Mouse (Mus musculus): ENCODE data around the gene Camta1. TPM values are rescaled to one million over a fixed set of nuclear protein-coding genes. Genes with fewer than 3 reads are reported as not detected.

The Camta1 gene
- polyA plus RNA-seq, 1 experiment: 155 TPM

DNA sequence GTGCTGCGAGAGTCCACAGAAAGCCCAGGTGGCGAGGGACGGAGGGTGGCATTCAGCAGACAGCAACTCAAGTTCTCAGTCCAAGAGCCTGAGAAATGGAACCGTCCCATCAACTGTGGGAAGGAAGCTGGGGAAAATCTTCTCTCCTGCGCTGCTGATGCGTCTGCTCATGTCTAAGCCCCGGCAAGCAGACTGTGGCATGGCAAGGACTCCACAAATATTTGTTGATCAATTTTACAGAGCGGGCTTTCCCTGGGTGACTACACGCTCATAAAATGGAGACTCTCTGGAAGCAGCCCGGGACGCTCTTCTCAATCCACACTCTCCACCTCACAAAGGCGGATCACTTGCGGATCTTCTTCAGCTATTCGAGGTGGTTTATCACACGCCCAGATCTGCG is 446.3 kb downstream of the Camta1 start:
- TF ChIP-seq CTCF (IDR thresholded peaks at IDR 0.05; ENCODE audit: borderline replicate concordance, insufficient read depth, low read depth, low read length) (no peak), POLR2A (IDR thresholded peaks at IDR 0.05; ENCODE audit: borderline replicate concordance, insufficient read depth, low read length) (no peak)
- WGBS: 96% methylated on average over 16 of the region's 16 CpGs
- no peaks in the 10 kb centered on the region for H3K27me3 ChIP-seq (ENCODE audit: control insufficient read depth, insufficient read depth, low read length)
- no peak overlapping the region for H3K4me3 ChIP-seq (replicated peaks; ENCODE audit: insufficient read depth, low read depth, low read length)
- peaks cover 14% of the 10 kb centered on the region for H3K4me1 ChIP-seq (ENCODE audit: control insufficient read depth, insufficient read depth, low read length)
- no peak for DNase-seq
- H3K27ac ChIP-seq (ENCODE audit: insufficient read depth, low read length): no peak overlapping the region

DNA sequence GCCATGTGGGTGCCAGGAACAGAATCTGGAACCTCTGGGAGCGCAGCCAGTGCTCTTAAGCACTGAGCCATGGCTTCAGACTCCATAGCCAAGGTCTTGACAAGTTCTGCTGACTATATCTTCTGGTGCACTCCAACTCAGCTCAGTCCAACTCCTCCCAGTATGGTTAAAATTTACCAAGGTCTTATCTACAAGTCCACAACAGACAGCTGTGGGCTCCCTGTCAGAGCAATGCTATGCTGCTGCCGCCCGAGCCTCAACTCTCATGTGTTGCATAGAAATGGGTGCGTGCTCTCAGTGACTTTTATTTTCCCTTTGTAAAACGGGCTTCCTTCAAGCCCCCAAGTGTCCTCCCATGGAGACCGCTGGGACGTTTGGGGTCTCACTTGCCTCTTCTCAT is 446.7 kb downstream of the Camta1 start:
- no peak overlapping the region for H3K27ac ChIP-seq (ENCODE audit: insufficient read depth, low read length)
- peaks cover 14% of the 10 kb centered on the region for H3K4me1 ChIP-seq (ENCODE audit: control insufficient read depth, insufficient read depth, low read length)
- TF ChIP-seq CTCF (IDR thresholded peaks at IDR 0.05; ENCODE audit: borderline replicate concordance, insufficient read depth, low read depth, low read length) (no peak), POLR2A (IDR thresholded peaks at IDR 0.05; ENCODE audit: borderline replicate concordance, insufficient read depth, low read length) (no peak)
- H3K4me3 ChIP-seq (replicated peaks; ENCODE audit: insufficient read depth, low read depth, low read length): no peak overlapping the region
- DNase-seq: no peak
- 93% methylated on average over 7 of the region's 7 CpGs for WGBS
- H3K27me3 ChIP-seq (ENCODE audit: control insufficient read depth, insufficient read depth, low read length): no peaks in the 10 kb centered on the region

DNA sequence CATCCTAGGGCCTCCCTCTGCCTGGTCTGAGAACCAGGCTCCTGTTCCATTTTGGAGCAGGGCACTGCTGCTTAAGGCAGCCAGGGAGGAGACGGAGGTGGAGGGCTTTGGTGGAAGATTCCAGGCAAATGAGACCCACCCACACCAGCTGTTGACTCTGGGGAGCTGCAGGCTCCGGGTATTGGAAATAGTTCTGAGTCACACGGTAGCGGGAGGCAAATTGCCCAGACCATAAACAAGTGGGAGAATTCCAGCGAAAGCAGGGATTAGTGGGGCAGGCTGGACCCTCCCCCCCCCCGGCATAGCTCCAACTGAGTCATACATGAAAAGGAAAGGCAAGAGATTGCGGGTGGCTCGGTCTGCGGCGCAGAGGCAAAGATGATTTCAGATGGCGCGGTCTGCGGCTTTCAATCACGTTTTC is 450.0 kb downstream of the Camta1 start:
- Histone ChIP-seq H3K27ac (ENCODE audit: insufficient read depth, low read length) (no peak overlapping the region), H3K27me3 (ENCODE audit: control insufficient read depth, insufficient read depth, low read length) (no peaks in the 10 kb centered on the region), H3K4me3 (replicated peaks; ENCODE audit: insufficient read depth, low read depth, low read length) (no peak overlapping the region), H3K4me1 (ENCODE audit: control insufficient read depth, insufficient read depth, low read length) (peaks cover 16% of the 10 kb centered on the region)
- 23% methylated on average over 14 of the region's 14 CpGs for WGBS
- TF ChIP-seq CTCF (IDR thresholded peaks at IDR 0.05; ENCODE audit: borderline replicate concordance, insufficient read depth, low read depth, low read length): no peak
- TF ChIP-seq POLR2A (IDR thresholded peaks at IDR 0.05; ENCODE audit: borderline replicate concordance, insufficient read depth, low read length): no peak
- DNase-seq: peak; percentile 38 to 48

DNA sequence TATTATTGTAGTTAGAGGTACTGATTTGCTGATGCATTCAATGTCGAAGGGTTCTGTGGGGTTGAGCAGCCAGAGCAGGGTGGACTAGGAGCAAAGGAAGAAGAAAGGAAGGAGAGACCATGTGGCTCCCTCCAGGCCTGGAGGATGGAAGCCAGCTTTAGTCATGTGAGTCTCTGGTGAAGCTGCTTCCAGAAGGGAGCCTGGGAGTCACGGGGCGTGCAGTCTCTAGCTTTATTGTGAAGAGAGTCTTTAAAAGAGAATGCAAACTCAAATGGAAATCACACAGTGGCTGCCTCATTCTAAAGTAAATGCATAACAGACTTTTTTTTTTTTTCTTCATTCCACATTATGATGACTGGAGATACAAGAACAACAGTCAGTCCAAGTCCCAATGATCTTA is 450.7 kb downstream of the Camta1 start:
- DNase-seq: peak in 1 of 2 experiments; percentile 22
- TF ChIP-seq POLR2A (IDR thresholded peaks at IDR 0.05; ENCODE audit: borderline replicate concordance, insufficient read depth, low read length): no peak
- TF ChIP-seq CTCF (IDR thresholded peaks at IDR 0.05; ENCODE audit: borderline replicate concordance, insufficient read depth, low read depth, low read length): no peak
- no peaks in the 10 kb centered on the region for H3K27me3 ChIP-seq (ENCODE audit: control insufficient read depth, insufficient read depth, low read length)
- peaks cover 16% of the 10 kb centered on the region for H3K4me1 ChIP-seq (ENCODE audit: control insufficient read depth, insufficient read depth, low read length)
- H3K27ac ChIP-seq (ENCODE audit: insufficient read depth, low read length): no peak overlapping the region
- 47% methylated on average over 3 of the region's 3 CpGs for WGBS
- H3K4me3 ChIP-seq (replicated peaks; ENCODE audit: insufficient read depth, low read depth, low read length): no peak overlapping the region

DNA sequence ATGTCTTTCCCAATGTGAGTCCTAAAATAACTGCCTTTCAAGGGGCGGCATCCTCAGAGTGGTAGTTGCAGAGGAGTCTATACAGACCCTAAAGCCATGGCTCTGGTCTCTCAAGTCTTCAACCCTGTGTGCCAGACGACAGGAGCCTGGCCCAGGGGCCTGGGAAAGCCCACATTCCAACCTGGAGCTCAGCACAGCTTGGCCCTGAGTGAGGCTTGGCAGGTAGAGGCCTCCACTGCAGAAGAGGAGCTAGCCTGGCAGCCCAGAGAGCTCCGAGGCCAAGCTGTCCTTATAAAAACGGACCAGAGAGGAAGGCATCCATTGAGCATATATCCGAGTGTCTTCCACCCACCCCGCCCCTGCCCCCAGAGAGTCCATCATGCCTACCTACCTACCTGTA is 452.4 kb downstream of the Camta1 start:
- no peak overlapping the region for H3K27ac ChIP-seq (ENCODE audit: insufficient read depth, low read length)
- no peaks in the 10 kb centered on the region for H3K27me3 ChIP-seq (ENCODE audit: control insufficient read depth, insufficient read depth, low read length)
- no peak for TF ChIP-seq POLR2A (IDR thresholded peaks at IDR 0.05; ENCODE audit: borderline replicate concordance, insufficient read depth, low read length)
- no peak for TF ChIP-seq CTCF (IDR thresholded peaks at IDR 0.05; ENCODE audit: borderline replicate concordance, insufficient read depth, low read depth, low read length)
- 45% methylated on average over 6 of the region's 6 CpGs for WGBS
- peak in 1 of 2 experiments; percentile 38 for DNase-seq
- H3K4me1 ChIP-seq (ENCODE audit: control insufficient read depth, insufficient read depth, low read length): peaks cover 16% of the 10 kb centered on the region
- H3K4me3 ChIP-seq (replicated peaks; ENCODE audit: insufficient read depth, low read depth, low read length): no peak overlapping the region

DNA sequence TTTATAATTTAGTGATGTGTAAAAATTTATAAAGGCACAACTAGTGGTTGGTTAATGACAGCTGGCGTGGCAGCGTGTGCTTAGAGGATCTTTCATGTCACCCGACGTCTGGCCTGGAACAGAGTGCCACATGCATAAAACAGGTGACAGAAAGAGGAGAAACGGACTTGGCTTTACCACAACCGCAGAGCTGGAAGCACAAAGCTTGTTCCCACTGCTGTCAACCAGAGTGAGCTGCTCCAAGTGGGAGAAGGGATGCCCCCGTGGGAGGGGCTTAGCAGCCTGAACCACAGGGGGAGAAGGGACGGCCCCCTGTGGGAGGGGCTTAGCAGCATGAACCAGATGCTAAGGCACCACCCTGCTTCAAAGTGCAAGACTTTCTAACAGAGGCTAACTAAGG is 452.9 kb downstream of the Camta1 start:
- no peak overlapping the region for H3K27ac ChIP-seq (ENCODE audit: insufficient read depth, low read length)

DNA sequence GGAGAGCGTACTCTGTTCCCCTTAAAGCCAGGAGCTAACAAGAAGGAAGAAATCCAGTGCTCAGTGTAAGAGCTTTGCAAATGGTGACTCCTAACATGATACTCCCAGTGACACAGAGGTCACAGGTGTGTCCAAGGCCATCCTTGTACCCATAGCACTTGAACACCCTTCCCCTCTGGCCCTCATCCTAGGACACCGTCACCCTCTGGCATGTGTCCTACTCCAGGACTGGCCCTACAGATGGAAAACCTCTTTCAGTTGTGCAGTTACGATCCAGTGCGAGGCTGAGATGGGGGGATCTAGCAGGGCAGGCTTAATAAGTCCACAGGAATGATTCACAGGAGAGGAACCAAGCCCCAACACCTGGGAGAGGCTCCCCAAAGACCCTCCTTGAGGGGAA is 453.4 kb downstream of the Camta1 start:
- H3K27me3 ChIP-seq (ENCODE audit: control insufficient read depth, insufficient read depth, low read length): no peaks in the 10 kb centered on the region
- 68% methylated on average over 4 of the region's 4 CpGs for WGBS
- H3K4me3 ChIP-seq (replicated peaks; ENCODE audit: insufficient read depth, low read depth, low read length): no peak overlapping the region
- H3K27ac ChIP-seq (ENCODE audit: insufficient read depth, low read length): no peak overlapping the region
- H3K4me1 ChIP-seq (ENCODE audit: control insufficient read depth, insufficient read depth, low read length): peaks cover 16% of the 10 kb centered on the region
- peak in 1 of 2 experiments; percentile 29 for DNase-seq
- no peak for TF ChIP-seq POLR2A (IDR thresholded peaks at IDR 0.05; ENCODE audit: borderline replicate concordance, insufficient read depth, low read length)
- TF ChIP-seq CTCF (IDR thresholded peaks at IDR 0.05; ENCODE audit: borderline replicate concordance, insufficient read depth, low read depth, low read length): no peak

More for the DNA sequence above, 452.9 kb downstream of the Camta1 start:
- Histone ChIP-seq H3K27me3 (ENCODE audit: control insufficient read depth, insufficient read depth, low read length) (no peaks in the 10 kb centered on the region), H3K4me1 (ENCODE audit: control insufficient read depth, insufficient read depth, low read length) (peaks cover 16% of the 10 kb centered on the region), H3K4me3 (replicated peaks; ENCODE audit: insufficient read depth, low read depth, low read length) (no peak overlapping the region)
- no peak for DNase-seq
- WGBS: 41% methylated on average over 8 of the region's 8 CpGs
- TF ChIP-seq POLR2A (IDR thresholded peaks at IDR 0.05; ENCODE audit: borderline replicate concordance, insufficient read depth, low read length): no peak
- TF ChIP-seq CTCF (IDR thresholded peaks at IDR 0.05; ENCODE audit: borderline replicate concordance, insufficient read depth, low read depth, low read length): no peak

DNA sequence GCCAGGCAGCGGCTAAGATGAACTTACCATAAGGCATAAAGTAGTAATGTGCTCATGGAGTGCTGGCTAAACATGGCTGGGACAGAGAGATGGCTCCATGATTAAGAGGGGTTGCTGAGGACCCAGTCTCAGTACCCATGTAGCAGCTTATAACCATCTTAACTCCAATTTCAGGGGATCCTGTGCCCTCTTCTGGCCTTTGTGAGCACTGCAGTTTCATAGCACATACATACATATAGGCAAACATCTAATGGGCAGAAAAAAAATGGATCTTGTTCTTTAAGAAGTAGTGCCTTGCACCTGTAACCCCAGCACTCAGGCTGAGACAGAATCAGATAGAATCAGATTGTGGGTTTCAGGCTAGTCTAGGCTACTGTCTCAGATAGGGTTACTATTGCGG is 454.5 kb downstream of the Camta1 start:
- TF ChIP-seq POLR2A (IDR thresholded peaks at IDR 0.05; ENCODE audit: borderline replicate concordance, insufficient read depth, low read length): no peak
- no peak for TF ChIP-seq CTCF (IDR thresholded peaks at IDR 0.05; ENCODE audit: borderline replicate concordance, insufficient read depth, low read depth, low read length)
- Histone ChIP-seq H3K27me3 (ENCODE audit: control insufficient read depth, insufficient read depth, low read length) (no peaks in the 10 kb centered on the region), H3K27ac (ENCODE audit: insufficient read depth, low read length) (no peak overlapping the region), H3K4me3 (replicated peaks; ENCODE audit: insufficient read depth, low read depth, low read length) (no peak overlapping the region), H3K4me1 (ENCODE audit: control insufficient read depth, insufficient read depth, low read length) (peaks cover 10% of the 10 kb centered on the region)
- DNase-seq: no peak
- 98% methylated on average over 2 of the region's 2 CpGs for WGBS
